Mouse (Mus musculus) limb, embryonic 10.5 days (tissue): ENCODE measurements around the gene Cdh23. TPM values are rescaled to one million over a fixed set of nuclear protein-coding genes. Genes with fewer than 3 reads are reported as not detected.

Experiments used
- DNase-seq: peaks from one replicate; pipeline ENCODE4 v3.0.0-alpha.2; 2017; ENCODE audit warnings: low spot score
- H3K27ac ChIP-seq: fragments of 300-500 bp; sonication (generic); 2 replicates; pipeline ENCODE4 v1.5.1; 2016; ENCODE audit warnings: mild to moderate bottlenecking
- H3K27me3 ChIP-seq: fragments of 300-500 bp; sonication (generic); 2 replicates; pipeline ENCODE4 v1.6.1; 2016; ENCODE audit warnings: low read depth, mild to moderate bottlenecking; ENCODE audit not compliant: poor library complexity, severe bottlenecking
- H3K36me3 ChIP-seq: fragments of 300-500 bp; sonication (generic); 2 replicates; pipeline ENCODE4 v1.6.1; 2016; ENCODE audit warnings: mild to moderate bottlenecking, moderate library complexity
- H3K4me1 ChIP-seq: fragments of 300-500 bp; sonication (generic); 2 replicates; pipeline ENCODE4 v1.6.1; 2016
- H3K4me3 ChIP-seq: fragments of 300-500 bp; sonication (generic); 2 replicates; pipeline ENCODE4 v1.5.1; 2016; ENCODE audit warnings: mild to moderate bottlenecking, moderate library complexity
- H3K9me3 ChIP-seq: fragments of 300-500 bp; sonication (generic); replicated peaks from 2 replicates; pipeline ENCODE4 v1.6.1; 2016; ENCODE audit warnings: mild to moderate bottlenecking
- WGBS: fragments of 180-500 bp; shearing (Covaris S2); methylation state at CpG from one replicate; pipeline ENCODE4 v1.1.7; 2016; 5-methylcytosine and 5-hydroxymethylcytosine counted together
- polyA plus RNA-seq: library from polyadenylated mRNA; unstranded; fragments of >200 nt; fragmentation: Nextera tagmentation; extraction: Ambion mirVana; gene quantifications from 2 replicates; pipeline ENCODE4 v1.2.1, GENCODE M21; 2016

The Cdh23 gene
- polyA plus RNA-seq, 1 experiment from 2014 or later: 0.36 TPM

- no peaks in the 10 kb centered on the region for H3K36me3 ChIP-seq
- H3K27ac ChIP-seq: no peak overlapping the region
- WGBS: 86% methylated on average over 8 of the region's 8 CpGs
These were observed 74.7 kb downstream of the Cdh23 start for GRCm38 (mm10) chr10:60621470-60622170.

GRCm38 (mm10) chr10:60615898-60616297 lies 80.4 kb downstream of the Cdh23 start:
- WGBS: 76% methylated on average over 5 of the region's 5 CpGs
- no peak overlapping the region for H3K4me3 ChIP-seq
- H3K4me1 ChIP-seq: no peaks in the 10 kb centered on the region
- no peaks in the 10 kb centered on the region for H3K36me3 ChIP-seq
- no peak for DNase-seq
- H3K27ac ChIP-seq: no peak overlapping the region
- peaks cover 15% of the 10 kb centered on the region for H3K27me3 ChIP-seq
- H3K9me3 ChIP-seq: no peaks in the 10 kb centered on the region

More at GRCm38 (mm10) chr10:60621470-60622170, 74.7 kb downstream of the Cdh23 start:
- Histone ChIP-seq H3K4me3 (no peak overlapping the region), H3K9me3 (no peaks in the 10 kb centered on the region), H3K27me3 (peaks cover 11% of the 10 kb centered on the region), H3K4me1 (peaks cover 22% of the 10 kb centered on the region)
- DNase-seq: no peak

GRCm38 (mm10) chr10:60612893-60613292 lies 83.4 kb downstream of the Cdh23 start:
- H3K27me3 ChIP-seq: peaks cover 8% of the 10 kb centered on the region; the same call in 1 of the 2 replicates
- H3K9me3 ChIP-seq: no peaks in the 10 kb centered on the region
- no peak for DNase-seq
- H3K27ac ChIP-seq: no peak overlapping the region
- H3K36me3 ChIP-seq: no peaks in the 10 kb centered on the region
- H3K4me1 ChIP-seq: no peaks in the 10 kb centered on the region
- H3K4me3 ChIP-seq: no peak overlapping the region
- WGBS: 28% methylated on average over 5 of the region's 5 CpGs

- Histone ChIP-seq H3K27me3 (peaks cover 46% of the 10 kb centered on the region), H3K36me3 (no peaks in the 10 kb centered on the region), H3K4me1 (peaks cover 22% of the 10 kb centered on the region), H3K27ac (no peak overlapping the region), H3K9me3 (no peaks in the 10 kb centered on the region), H3K4me3 (no peak overlapping the region)
- DNase-seq: no peak
- 88% methylated on average over 5 of the region's 5 CpGs for WGBS
These were observed 89.1 kb downstream of the Cdh23 start for GRCm38 (mm10) chr10:60607166-60607565.

GRCm38 (mm10) chr10:60606661-60607060 lies 89.6 kb downstream of the Cdh23 start:
- 92% methylated on average over 6 of the region's 6 CpGs for WGBS
- Histone ChIP-seq H3K36me3 (no peaks in the 10 kb centered on the region), H3K4me3 (no peak overlapping the region), H3K27ac (no peak overlapping the region), H3K27me3 (peaks cover 51% of the 10 kb centered on the region), H3K9me3 (no peaks in the 10 kb centered on the region), H3K4me1 (peaks cover 27% of the 10 kb centered on the region)
- DNase-seq: no peak

- Histone ChIP-seq H3K4me1 (peaks cover 38% of the 10 kb centered on the region), H3K36me3 (no peaks in the 10 kb centered on the region), H3K9me3 (no peaks in the 10 kb centered on the region), H3K4me3 (no peak overlapping the region), H3K27ac (no peak overlapping the region), H3K27me3 (peaks cover 69% of the 10 kb centered on the region)
- WGBS: 45% methylated on average over 11 of the region's 11 CpGs
- DNase-seq: no peak
These were observed 94.1 kb downstream of the Cdh23 start for GRCm38 (mm10) chr10:60602235-60602634.

- 82% methylated on average over 6 of the region's 6 CpGs for WGBS
- Histone ChIP-seq H3K27ac (no peak overlapping the region), H3K4me1 (peaks cover 50% of the 10 kb centered on the region), H3K36me3 (no peaks in the 10 kb centered on the region), H3K27me3 (peaks cover 46% of the 10 kb centered on the region), H3K4me3 (no peak overlapping the region), H3K9me3 (no peaks in the 10 kb centered on the region)
- no peak for DNase-seq
These were observed 101.1 kb downstream of the Cdh23 start for GRCm38 (mm10) chr10:60595166-60595565.

GRCm38 (mm10) chr10:60592881-60593575 lies 103.3 kb downstream of the Cdh23 start:
- Histone ChIP-seq H3K27me3 (peaks cover 51% of the 10 kb centered on the region), H3K27ac (peak overlapping the region; percentile 44)

GRCm38 (mm10) chr10:60591281-60591680 lies 105.0 kb downstream of the Cdh23 start:
- H3K9me3 ChIP-seq: no peaks in the 10 kb centered on the region

More at GRCm38 (mm10) chr10:60592881-60593575, 103.3 kb downstream of the Cdh23 start:
- 8% methylated on average over 22 of the region's 22 CpGs for WGBS
- DNase-seq: peak; percentile 62
- Histone ChIP-seq H3K36me3 (no peaks in the 10 kb centered on the region), H3K9me3 (no peaks in the 10 kb centered on the region), H3K4me1 (peaks cover 52% of the 10 kb centered on the region), H3K4me3 (peak overlapping the region; percentile 24)

GRCm38 (mm10) chr10:60590241-60590640 lies 106.0 kb downstream of the Cdh23 start:
- WGBS: 26% methylated on average over 7 of the region's 7 CpGs
- no peak for DNase-seq
- Histone ChIP-seq H3K27me3 (peaks cover 39% of the 10 kb centered on the region), H3K36me3 (no peaks in the 10 kb centered on the region), H3K4me3 (no peak overlapping the region), H3K27ac (peak overlapping the region; percentile 14; the same call in 1 of the 2 replicates), H3K9me3 (no peaks in the 10 kb centered on the region), H3K4me1 (peaks cover 47% of the 10 kb centered on the region)

More at GRCm38 (mm10) chr10:60591281-60591680, 105.0 kb downstream of the Cdh23 start:
- 88% methylated on average over 1 of the region's 1 CpGs for WGBS
- H3K27ac ChIP-seq: no peak overlapping the region
- peaks cover 50% of the 10 kb centered on the region for H3K4me1 ChIP-seq
- no peak for DNase-seq
- H3K4me3 ChIP-seq: no peak overlapping the region
- H3K27me3 ChIP-seq: peaks cover 34% of the 10 kb centered on the region
- no peaks in the 10 kb centered on the region for H3K36me3 ChIP-seq

GRCm38 (mm10) chr10:60585691-60586090 lies 110.6 kb downstream of the Cdh23 start:
- 65% methylated on average over 6 of the region's 6 CpGs for WGBS
- Histone ChIP-seq H3K36me3 (no peaks in the 10 kb centered on the region), H3K9me3 (no peaks in the 10 kb centered on the region), H3K27ac (no peak overlapping the region), H3K4me3 (no peak overlapping the region), H3K27me3 (peaks cover 27% of the 10 kb centered on the region), H3K4me1 (peaks cover 11% of the 10 kb centered on the region)
- DNase-seq: no peak

- no peak for DNase-seq
- Histone ChIP-seq H3K9me3 (no peaks in the 10 kb centered on the region), H3K36me3 (no peaks in the 10 kb centered on the region), H3K27me3 (peaks cover 16% of the 10 kb centered on the region), H3K4me3 (no peak overlapping the region), H3K27ac (no peak overlapping the region), H3K4me1 (peaks cover 8% of the 10 kb centered on the region)
- WGBS: 90% methylated on average over 15 of the region's 15 CpGs
These were observed 113.3 kb downstream of the Cdh23 start for GRCm38 (mm10) chr10:60582956-60583355.

- WGBS: 82% methylated on average over 15 of the region's 15 CpGs
- no peak overlapping the region for H3K27ac ChIP-seq
These were observed 115.6 kb downstream of the Cdh23 start for GRCm38 (mm10) chr10:60580666-60581065.

More at GRCm38 (mm10) chr10:60580666-60581065, 115.6 kb downstream of the Cdh23 start:
- Histone ChIP-seq H3K4me1 (peaks cover 14% of the 10 kb centered on the region), H3K27me3 (peaks cover 14% of the 10 kb centered on the region), H3K9me3 (no peaks in the 10 kb centered on the region), H3K36me3 (no peaks in the 10 kb centered on the region), H3K4me3 (no peak overlapping the region)
- DNase-seq: no peak
